Mouse (Mus musculus): ENCODE measurements at regions not wholly inside any gene's neighbourhood (a gene's known extent, or its start where the extent isn't known, plus 50 kb on each side); places are given as distances from the start of the nearest gene placed in this dataset.

DNA sequence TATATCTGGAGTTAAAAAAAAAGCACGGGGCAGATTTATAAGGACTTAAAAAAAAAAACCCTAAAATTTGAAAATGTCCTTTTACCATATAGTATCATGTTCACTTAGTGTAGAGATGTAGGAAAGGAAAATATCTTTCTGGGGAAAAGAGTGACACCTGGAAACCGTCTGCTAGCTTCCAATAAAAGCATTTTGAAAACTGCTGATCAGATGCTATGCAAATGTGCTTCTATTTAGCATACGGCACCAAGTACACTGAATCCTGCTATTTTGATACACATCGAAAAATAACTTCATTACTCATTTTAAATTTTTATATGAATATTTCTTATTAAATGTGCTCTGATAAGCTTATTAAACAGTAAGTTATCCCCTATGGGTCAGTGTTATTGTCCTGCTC, 148.1 kb upstream of the Rasa1 start:
- TF ChIP-seq MAX (IDR thresholded peaks at IDR 0.05; ENCODE audit: low read depth) (no peak), POLR2A (IDR thresholded peaks at IDR 0.05; ENCODE audit: insufficient read length, low read depth) (no peak), TCF12 (IDR thresholded peaks at IDR 0.05; ENCODE audit: insufficient read depth, poor library complexity, severe bottlenecking) (no peak)
